Mouse (Mus musculus) midbrain, embryonic 15.5 days (tissue): ENCODE results near the gene Dbi. TPM values are rescaled to one million over a fixed set of nuclear protein-coding genes. Genes with fewer than 3 reads are reported as not detected.
"Not testable (repeated sequence)": the region's sequence is repeated elsewhere in the genome, so short reads cannot be mapped to it uniquely, and the experiment has no call there.

Source experiments
- ATAC-seq: fragments of 200-750 bp; cut with Nextera tagmentation; replicated peaks from 2 replicates; pipeline ENCODE4 v1.8.0; 2017; ENCODE audit warnings: moderate TSS enrichment
- H3K27ac ChIP-seq: fragments of 300-500 bp; sonication (generic); 2 replicates; pipeline ENCODE4 v1.5.1; 2015; ENCODE audit warnings: mild to moderate bottlenecking, inconsistent platforms
- H3K27me3 ChIP-seq: fragments of 300-500 bp; sonication (generic); replicated peaks from 2 replicates; pipeline ENCODE4 v1.6.1; 2015; ENCODE audit warnings: inconsistent platforms
- H3K36me3 ChIP-seq: fragments of 300-500 bp; sonication (generic); replicated peaks from 2 replicates; pipeline ENCODE4 v1.6.1; 2015; ENCODE audit warnings: inconsistent platforms
- H3K4me1 ChIP-seq: fragments of 300-500 bp; sonication (generic); 2 replicates; pipeline ENCODE4 v1.6.1; 2015; ENCODE audit warnings: inconsistent platforms
- H3K4me2 ChIP-seq: fragments of 300-500 bp; sonication (generic); 2 replicates; pipeline ENCODE4 v1.6.1; 2015; ENCODE audit warnings: inconsistent platforms, mild to moderate bottlenecking, moderate library complexity
- H3K4me3 ChIP-seq: fragments of 300-500 bp; sonication (generic); 2 replicates; pipeline ENCODE4 v1.5.1; 2015; ENCODE audit warnings: mild to moderate bottlenecking, inconsistent platforms
- H3K9ac ChIP-seq: fragments of 300-500 bp; sonication (generic); 2 replicates; pipeline ENCODE4 v1.6.1; 2015; ENCODE audit warnings: mild to moderate bottlenecking, inconsistent platforms
- H3K9me3 ChIP-seq: fragments of 300-500 bp; sonication (generic); 2 replicates; pipeline ENCODE4 v1.6.1; 2016; ENCODE audit warnings: inconsistent platforms
- WGBS: fragments of 180-500 bp; shearing (Covaris S2); methylation state at CpG from one replicate; pipeline ENCODE4 v1.1.7; 2015; ENCODE audit warnings: mixed read lengths; 5-methylcytosine and 5-hydroxymethylcytosine counted together
- polyA plus RNA-seq: library from polyadenylated mRNA; unstranded; fragments of >200 nt; fragmentation: Nextera tagmentation; extraction: Ambion mirVana; gene quantifications from 2 replicates; pipeline ENCODE4 v1.2.1, GENCODE M21; 2015

The Dbi gene
- polyA plus RNA-seq, 1 experiment from 2014 or later = 798 TPM

GRCm38 (mm10) chr1:120093482-120094134 lies 27.3 kb downstream of the Dbi start:
- not testable (repeated sequence) for H3K36me3 ChIP-seq, H3K9me3 ChIP-seq, H3K4me3 ChIP-seq, H3K4me2 ChIP-seq, H3K4me1 ChIP-seq, H3K27me3 ChIP-seq, H3K9ac ChIP-seq, H3K27ac ChIP-seq, ATAC-seq
- 53% methylated on average over 11 of the region's 14 CpGs for WGBS

DNA sequence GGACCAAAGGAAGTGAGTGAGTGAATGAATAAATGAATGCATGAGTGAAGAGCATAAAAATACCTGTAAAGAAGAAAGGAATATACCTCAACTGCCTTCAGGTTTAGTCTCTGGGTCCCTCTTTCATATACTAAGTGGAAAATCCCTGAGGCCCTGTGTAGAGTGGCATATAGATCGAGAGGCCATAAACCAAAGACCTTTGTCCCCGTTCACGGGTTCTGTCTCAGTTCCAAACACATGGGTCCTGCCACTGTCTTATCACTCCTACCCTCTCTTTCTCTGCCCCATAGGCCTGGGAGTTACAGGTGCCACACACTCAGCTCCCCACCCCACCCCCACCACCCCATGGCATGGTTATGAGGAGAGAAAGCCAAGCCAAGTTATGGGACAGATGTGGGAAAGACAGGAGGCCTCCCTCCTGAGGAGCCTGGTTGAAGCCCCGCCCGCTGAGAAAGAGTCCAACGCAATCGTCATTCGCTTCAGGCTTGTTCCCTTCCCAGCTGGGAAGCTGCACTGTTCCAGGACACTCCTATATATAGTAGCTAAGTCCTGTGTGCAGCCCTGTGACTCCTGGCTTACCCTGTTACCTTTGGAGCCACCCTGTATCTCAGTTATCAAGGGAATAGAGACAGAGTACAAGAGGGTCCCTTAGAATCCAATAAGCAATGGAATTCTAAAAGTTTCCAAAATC lies 29.9 kb downstream of the Dbi start:
- Histone ChIP-seq H3K9me3 (no peaks in the 10 kb centered on the region; the same call in 1 of the 2 replicates), H3K9ac (no peak overlapping the region), H3K27ac (no peak overlapping the region), H3K4me1 (no peaks in the 10 kb centered on the region), H3K36me3 (no peaks in the 10 kb centered on the region), H3K27me3 (no peaks in the 10 kb centered on the region), H3K4me2 (no peak overlapping the region), H3K4me3 (no peak overlapping the region)
- ATAC-seq = no peak
- WGBS = 83% methylated on average over 8 of the region's 8 CpGs

DNA sequence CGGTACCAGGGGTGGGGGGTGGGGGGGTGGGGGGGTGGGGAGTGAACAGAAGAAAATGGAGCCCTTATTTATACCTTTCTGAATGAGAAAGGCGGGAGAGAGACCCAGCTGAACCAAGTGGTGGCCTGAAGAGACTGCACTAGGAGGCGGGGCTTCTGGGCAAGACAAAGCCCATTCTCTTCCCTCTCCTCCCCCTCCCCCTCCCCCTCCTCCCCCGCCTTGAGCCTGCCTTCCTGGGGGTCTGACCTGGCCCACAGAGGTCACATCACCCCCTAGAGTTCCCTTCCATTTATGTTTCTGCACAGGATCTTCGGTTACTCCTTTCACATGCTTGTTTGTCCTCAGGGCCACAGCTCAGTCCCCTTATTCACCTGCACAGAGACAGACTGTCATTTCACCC lies 31.7 kb downstream of the Dbi start:
- Histone ChIP-seq H3K4me3 (no peak overlapping the region), H3K36me3 (no peaks in the 10 kb centered on the region), H3K4me1 (no peaks in the 10 kb centered on the region), H3K27ac (no peak overlapping the region), H3K9ac (no peak overlapping the region), H3K27me3 (no peaks in the 10 kb centered on the region), H3K9me3 (no peaks in the 10 kb centered on the region; the same call in 1 of the 2 replicates), H3K4me2 (no peak overlapping the region)
- 18% methylated on average over 4 of the region's 5 CpGs for WGBS
- no peak for ATAC-seq

DNA sequence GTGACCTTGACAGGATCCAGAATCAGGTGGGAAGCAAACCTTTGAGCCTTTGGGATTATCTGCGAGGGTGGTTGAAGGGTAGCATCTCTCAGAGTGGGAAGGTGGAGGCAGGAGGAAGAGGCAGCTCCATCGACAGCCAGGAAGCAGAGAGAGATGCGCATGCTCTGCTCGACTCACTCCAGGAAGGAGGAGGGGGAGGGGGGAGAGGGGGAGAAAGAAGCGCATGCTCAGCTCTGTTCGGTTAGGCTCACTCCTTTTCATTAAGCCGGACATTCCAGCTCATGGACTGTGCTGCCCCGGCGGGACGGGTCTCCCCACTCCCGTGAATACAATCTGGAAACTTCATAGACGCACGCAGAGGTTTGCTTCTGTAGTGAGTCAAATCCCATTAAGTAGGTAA lies 34.2 kb downstream of the Dbi start:
- Histone ChIP-seq H3K9ac (no peak overlapping the region), H3K9me3 (no peaks in the 10 kb centered on the region), H3K27me3 (no peaks in the 10 kb centered on the region), H3K27ac (no peak overlapping the region), H3K4me1 (no peaks in the 10 kb centered on the region), H3K36me3 (no peaks in the 10 kb centered on the region), H3K4me2 (no peak overlapping the region), H3K4me3 (no peak overlapping the region)
- 50% methylated on average over 13 of the region's 13 CpGs for WGBS
- no peak for ATAC-seq

DNA sequence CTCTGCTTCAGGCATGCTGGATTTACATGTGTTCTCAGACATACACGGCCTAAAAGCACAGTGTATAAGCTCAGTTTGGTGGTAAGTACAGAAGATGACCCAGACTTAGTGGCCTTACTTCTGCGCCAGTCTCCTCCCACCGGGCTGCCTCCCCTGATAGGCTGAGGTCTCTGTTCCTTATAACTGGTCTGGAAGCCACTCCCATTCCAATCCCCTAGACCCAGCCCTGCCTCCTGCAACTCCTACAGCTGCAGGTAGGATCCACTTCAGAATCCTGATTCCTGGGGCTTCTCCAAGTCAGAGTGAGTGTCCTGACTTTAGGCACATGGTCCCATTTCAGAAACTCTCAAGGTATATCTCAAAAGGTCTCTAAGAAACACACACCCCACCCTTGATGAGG lies 35.2 kb downstream of the Dbi start:
- no peak for ATAC-seq
- H3K36me3 ChIP-seq = no peaks in the 10 kb centered on the region
- no peak overlapping the region for H3K4me3 ChIP-seq
- H3K9ac ChIP-seq = no peak overlapping the region
- H3K27me3 ChIP-seq = no peaks in the 10 kb centered on the region
- H3K27ac ChIP-seq = no peak overlapping the region
- no peak overlapping the region for H3K4me2 ChIP-seq
- 72% methylated on average over 3 of the region's 3 CpGs for WGBS
- H3K9me3 ChIP-seq = no peaks in the 10 kb centered on the region
- no peaks in the 10 kb centered on the region for H3K4me1 ChIP-seq

DNA sequence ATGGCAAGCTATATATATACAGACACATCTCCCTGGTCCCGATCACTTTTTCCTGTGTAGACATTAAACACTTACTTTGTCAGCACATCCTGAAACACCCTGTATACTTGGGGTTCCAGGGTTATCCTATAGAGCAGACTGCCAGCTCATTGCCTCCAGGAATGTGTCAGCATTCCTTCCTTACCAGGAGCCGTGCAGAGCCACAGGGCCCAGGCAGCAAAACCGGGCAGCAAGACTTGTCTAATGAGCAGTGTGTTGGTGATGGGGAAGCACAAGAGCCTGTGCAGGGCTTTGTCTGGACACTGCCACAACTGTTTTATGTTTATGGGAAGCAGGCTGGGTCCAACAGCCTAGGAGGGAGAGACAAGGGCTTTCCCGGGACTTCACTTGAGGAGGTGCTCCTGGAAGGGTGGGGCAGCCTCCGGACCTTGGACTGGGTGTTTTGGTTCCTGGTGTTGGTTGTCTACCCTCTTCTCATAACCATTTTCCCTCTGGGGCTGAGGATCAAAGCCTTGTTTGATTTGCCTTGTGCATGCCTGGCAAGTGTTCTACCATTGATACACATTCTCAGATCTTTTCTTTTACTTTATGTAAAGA lies 36.9 kb downstream of the Dbi start:
- no peaks in the 10 kb centered on the region for H3K9me3 ChIP-seq
- H3K36me3 ChIP-seq = no peaks in the 10 kb centered on the region
- H3K27me3 ChIP-seq = no peaks in the 10 kb centered on the region
- 67% methylated on average over 5 of the region's 5 CpGs for WGBS
- no peak overlapping the region for H3K27ac ChIP-seq
- H3K4me3 ChIP-seq = no peak overlapping the region
- H3K4me2 ChIP-seq = no peak overlapping the region
- no peak for ATAC-seq
- no peaks in the 10 kb centered on the region for H3K4me1 ChIP-seq
- no peak overlapping the region for H3K9ac ChIP-seq

DNA sequence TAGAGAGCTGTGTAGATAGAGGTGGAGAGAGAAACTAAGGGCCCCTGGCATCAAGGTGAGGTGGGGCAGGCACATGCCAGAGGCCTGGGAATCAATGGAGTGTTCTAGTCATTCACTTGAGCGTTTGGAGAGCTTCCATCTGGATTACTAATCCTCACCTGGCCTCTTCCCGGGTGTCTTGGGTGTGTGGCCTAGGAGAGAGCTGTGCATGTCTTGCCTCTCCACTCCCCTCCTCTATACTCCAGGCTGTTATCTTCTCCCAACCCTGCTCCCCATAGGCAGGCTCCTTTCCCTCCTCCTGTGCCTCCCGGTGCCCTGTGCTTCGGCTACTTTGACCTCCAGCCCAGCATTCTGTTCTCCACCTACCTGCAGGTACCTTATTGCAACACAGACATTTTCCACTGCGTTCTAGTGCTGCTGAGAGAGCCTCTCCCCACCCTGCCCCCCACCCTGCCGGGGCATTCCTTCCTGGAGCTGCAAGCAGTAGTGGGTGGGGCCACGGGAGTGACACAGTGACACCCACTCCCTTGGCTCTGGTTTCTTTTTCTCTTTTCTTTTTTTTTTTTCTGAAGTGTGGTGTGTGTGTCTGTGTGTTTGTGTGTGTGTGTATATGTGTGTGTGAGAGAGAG lies 37.8 kb downstream of the Dbi start:
- no peak overlapping the region for H3K27ac ChIP-seq
- H3K4me3 ChIP-seq = no peak overlapping the region
- WGBS = 54% methylated on average over 7 of the region's 7 CpGs
- H3K36me3 ChIP-seq = no peaks in the 10 kb centered on the region
- H3K4me2 ChIP-seq = no peak overlapping the region
- no peak for ATAC-seq
- H3K4me1 ChIP-seq = no peaks in the 10 kb centered on the region
- H3K27me3 ChIP-seq = no peaks in the 10 kb centered on the region
- no peaks in the 10 kb centered on the region for H3K9me3 ChIP-seq
- H3K9ac ChIP-seq = no peak overlapping the region

DNA sequence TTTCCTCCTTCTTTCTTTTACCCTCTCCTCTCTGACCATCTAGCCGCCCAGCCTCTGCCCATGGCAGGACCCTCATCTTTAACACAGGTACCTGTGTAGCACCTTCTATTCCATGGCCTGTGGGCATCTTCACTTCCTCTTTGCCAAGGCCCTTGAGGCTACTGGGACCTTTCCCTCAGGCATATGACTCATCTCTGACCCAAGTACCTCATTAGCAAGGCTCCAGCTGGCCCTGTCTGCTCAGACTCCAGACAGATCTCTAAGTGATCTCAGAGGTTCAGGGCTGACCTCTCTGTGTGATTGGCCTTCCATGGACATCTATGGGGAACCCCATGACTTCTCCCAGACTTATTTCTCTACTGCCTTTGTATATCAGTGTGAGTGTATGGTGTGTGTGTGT lies 40.2 kb downstream of the Dbi start:
- no peak for ATAC-seq
- Histone ChIP-seq H3K9me3 (no peaks in the 10 kb centered on the region), H3K4me2 (no peak overlapping the region), H3K36me3 (no peaks in the 10 kb centered on the region), H3K9ac (no peak overlapping the region), H3K4me1 (no peaks in the 10 kb centered on the region), H3K4me3 (no peak overlapping the region), H3K27ac (no peak overlapping the region), H3K27me3 (no peaks in the 10 kb centered on the region)
- 100% methylated on average over 1 of the region's 1 CpGs for WGBS

DNA sequence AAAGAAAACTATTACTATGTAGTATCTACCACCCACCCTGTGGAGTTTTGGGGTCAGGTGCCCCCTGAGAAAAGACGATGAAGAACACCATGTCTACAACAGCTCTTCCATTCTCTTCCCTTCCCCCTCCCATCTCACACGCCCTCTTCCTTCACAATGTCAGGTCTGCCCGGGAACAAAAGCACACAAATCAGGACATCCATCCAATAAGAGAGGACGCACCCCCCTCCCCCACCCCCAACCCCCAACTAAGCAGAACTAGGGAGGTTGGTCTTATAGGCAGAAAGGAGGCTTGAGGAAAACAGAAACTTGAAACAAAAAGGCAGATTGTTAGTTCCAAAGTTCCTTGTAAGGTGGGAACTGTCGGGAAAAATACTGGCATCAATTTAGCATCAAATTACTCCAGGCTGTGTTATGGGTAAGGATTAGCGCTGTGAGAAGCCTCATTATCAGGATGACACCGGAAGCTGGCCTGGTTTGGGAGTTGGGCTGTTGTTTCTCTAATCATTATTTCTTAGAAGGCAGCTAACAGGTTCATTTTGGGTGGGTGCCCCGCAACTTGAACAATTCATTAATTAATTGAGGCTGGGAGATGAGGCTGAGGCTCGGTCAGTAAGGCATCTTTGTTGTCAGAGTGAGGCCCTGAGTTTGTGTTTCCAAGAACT lies 43.0 kb downstream of the Dbi start:
- Histone ChIP-seq H3K4me2 (no peak overlapping the region), H3K36me3 (no peaks in the 10 kb centered on the region), H3K4me1 (peaks cover 14% of the 10 kb centered on the region), H3K9me3 (no peaks in the 10 kb centered on the region), H3K27ac (no peak overlapping the region), H3K4me3 (no peak overlapping the region), H3K9ac (no peak overlapping the region), H3K27me3 (peaks cover 15% of the 10 kb centered on the region)
- WGBS = 14% methylated on average over 9 of the region's 9 CpGs
- ATAC-seq = no peak

DNA sequence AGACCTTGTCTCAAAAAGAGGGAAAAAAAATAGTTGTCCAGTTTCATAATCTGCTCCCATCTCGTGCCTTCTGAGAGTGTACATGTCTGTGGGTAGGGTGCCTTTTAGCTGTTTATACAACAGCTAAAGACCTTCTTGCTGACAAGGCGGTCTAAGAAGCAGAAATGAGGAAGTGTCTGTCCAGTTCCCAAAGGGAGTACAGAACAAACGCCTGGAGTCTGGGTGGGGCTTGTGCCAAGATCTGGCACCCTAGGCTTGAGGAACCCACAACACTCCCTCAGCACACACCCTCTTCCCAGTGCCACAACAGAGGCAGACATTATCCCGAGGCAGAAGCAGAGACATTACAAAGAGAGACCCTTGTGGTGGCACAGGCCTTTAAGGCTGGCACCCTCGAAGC lies 45.4 kb downstream of the Dbi start:
- H3K9ac ChIP-seq = no peak overlapping the region
- H3K4me1 ChIP-seq = peaks cover 15% of the 10 kb centered on the region
- WGBS = 76% methylated on average over 5 of the region's 5 CpGs
- no peak overlapping the region for H3K4me3 ChIP-seq
- no peaks in the 10 kb centered on the region for H3K36me3 ChIP-seq
- H3K4me2 ChIP-seq = no peak overlapping the region
- no peak for ATAC-seq
- H3K27ac ChIP-seq = no peak overlapping the region
- no peaks in the 10 kb centered on the region for H3K9me3 ChIP-seq
- peaks cover 28% of the 10 kb centered on the region for H3K27me3 ChIP-seq

- no peak overlapping the region for H3K27ac ChIP-seq
- no peaks in the 10 kb centered on the region for H3K36me3 ChIP-seq
- H3K4me1 ChIP-seq = peaks cover 15% of the 10 kb centered on the region
- no peak for ATAC-seq
- no peak overlapping the region for H3K4me3 ChIP-seq
- 83% methylated on average over 4 of the region's 4 CpGs for WGBS
- H3K4me2 ChIP-seq = no peak overlapping the region
- H3K27me3 ChIP-seq = peaks cover 28% of the 10 kb centered on the region
- no peaks in the 10 kb centered on the region for H3K9me3 ChIP-seq
- no peak overlapping the region for H3K9ac ChIP-seq
Measured at GRCm38 (mm10) chr1:120074931-120075330, 45.9 kb downstream of the Dbi start.

GRCm38 (mm10) chr1:120074307-120074702 lies 46.6 kb downstream of the Dbi start:
- Histone ChIP-seq H3K4me1 (peaks cover 15% of the 10 kb centered on the region), H3K4me3 (no peak overlapping the region), H3K4me2 (no peak overlapping the region), H3K9ac (no peak overlapping the region), H3K36me3 (no peaks in the 10 kb centered on the region), H3K9me3 (no peaks in the 10 kb centered on the region), H3K27ac (no peak overlapping the region), H3K27me3 (peaks cover 28% of the 10 kb centered on the region)
- ATAC-seq = no peak
- 26% methylated on average over 4 of the region's 4 CpGs for WGBS
